Mouse (Mus musculus): Measurements from ENCODE around the gene Man1b1.

Man1b1 gene

DNA sequence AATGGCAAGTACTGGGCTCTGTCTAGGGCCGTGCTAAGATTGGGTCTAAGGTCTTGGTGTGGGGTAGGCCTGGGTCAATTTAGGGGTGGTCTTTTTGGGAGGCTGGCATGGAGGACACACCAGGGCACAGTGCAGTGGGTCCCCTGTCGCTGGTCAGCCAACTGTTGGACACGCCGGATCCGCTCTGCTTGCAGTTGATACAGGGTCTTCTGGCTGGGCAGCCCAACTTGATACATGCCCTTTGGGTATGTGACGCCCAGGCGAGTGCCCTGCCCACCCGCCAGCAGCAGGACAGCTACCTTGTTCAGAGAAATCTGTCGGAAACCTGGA, 32.6 kb downstream of the Man1b1 start:
- DNase-seq: no peak

DNA sequence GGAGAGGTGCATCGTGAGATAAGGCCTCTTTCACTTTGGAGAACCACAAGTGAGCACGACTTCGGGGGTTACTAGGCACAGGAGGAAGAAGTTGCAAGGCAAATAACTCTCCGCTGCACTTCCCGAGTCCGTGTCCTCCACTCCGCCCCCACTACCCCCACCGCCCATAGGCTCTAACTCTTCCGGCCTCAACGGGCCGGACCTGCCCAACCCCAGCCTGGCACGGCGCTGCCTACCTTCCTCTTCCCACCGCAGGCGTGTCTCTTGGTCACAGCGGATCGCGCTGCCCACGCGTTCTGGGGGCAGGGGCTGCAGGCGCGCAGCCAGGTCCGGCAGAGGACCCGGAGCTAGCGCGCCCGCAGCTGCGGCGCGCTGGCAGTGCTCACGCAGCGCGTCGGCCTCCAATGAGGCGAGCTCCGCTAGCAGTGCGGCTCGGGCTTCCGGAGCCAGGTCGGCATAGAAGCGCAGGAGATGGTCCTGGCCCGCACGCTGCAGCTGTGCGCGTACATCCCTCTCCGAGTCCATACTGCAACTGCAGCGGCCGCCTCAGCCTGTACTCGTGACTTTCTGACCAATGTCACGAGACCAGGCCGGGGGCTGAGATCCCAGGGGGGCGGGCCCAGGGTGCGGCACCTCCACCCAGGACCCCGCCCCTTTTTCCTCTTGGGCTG, 33.1 kb downstream of the Man1b1 start, which contains the start of gene Uap1l1:
Uap1l1 (minus strand) TSS at position 592 of the 671 bp plus-strand sequence.
- DNase-seq: peak; percentile 47

DNA sequence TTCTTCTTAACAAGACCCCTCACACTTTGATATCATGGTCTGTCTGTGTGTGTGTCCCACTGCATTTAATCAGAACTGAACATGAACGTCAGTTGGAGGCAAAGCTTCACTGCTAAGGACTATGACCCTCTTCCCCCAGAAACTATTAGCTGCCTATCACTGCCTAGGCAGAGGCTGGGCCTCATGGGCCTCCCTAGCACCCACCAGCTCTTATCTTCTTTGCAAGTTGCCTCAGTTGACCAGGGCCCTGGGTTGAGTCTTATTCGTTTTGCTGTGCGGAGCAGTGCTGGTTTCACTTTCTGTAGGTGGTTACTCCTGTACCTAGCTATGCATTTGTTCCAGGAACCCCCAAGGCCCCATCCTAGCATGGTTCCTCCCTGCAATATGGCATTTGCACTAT, 37.9 kb downstream of the Man1b1 start:
- DNase-seq: no peak

GRCm38 (mm10) chr2:25371764-25372643, 39.9 kb downstream of the Man1b1 start, which contains the start of gene Sapcd2:
TSS of gene Sapcd2 (plus strand) at chr2:25372321.
- DNase-seq: peak; percentile 82

DNA sequence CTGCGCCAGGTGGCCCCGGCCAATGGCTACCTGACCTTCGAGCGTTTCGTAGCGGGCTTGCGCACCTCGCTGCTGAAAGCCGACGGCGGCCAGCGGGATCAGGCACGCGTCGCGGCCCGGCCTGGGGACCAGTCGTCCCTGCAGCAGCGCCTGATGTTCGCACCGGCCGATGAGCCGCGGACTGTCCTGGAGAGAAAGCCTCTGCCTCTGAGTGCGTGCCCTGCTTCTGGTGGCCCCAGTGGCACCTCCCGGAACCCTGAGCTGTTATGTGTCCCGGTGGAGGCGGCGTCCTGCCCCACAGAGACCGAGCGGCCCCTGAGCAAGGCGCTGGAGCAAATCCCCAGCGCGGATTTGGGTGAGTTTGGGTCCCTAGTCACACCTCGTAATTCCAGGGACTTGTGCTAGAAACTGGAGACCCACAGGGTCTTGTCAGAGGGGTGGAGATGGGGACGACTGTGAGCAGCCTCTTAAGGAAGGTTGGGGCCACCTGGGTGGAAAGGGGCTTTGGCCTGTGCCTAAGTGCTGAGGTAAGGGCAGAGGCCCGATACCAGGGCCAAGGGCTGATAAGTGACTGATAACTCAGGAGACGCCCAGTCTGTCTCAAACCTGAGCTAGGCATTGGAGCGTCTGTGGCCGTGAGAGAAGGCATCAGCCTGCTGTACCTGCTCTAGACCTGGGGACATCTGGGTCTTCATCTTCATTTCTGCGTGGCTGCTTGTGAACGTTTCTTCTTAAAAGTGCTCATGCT, 40.7 kb downstream of the Man1b1 start:
- DNase-seq: no peak

- DNase-seq: no peak
Observed at GRCm38 (mm10) chr2:25373431-25373830, 41.3 kb downstream of the Man1b1 start.

DNA sequence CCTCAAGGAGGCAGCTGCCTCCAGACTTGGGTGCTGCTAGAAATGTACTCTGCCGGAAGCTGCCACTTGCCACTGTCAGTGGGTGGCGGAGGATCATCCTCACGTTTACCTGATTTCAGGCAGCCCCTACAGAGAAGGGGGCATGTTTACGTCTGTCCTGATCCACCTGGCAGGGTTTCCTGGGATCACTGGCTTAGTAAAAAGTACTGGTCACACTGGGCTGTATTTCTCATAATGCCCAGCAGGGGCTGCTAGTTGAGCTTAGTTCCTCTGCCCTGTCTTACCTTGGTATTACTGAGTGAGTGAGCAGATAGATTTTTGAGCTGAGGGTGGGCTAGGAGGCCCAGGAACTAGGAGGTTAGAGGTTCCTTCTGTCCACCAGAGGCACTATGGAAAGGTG, 44.5 kb downstream of the Man1b1 start:
- DNase-seq: no peak

DNA sequence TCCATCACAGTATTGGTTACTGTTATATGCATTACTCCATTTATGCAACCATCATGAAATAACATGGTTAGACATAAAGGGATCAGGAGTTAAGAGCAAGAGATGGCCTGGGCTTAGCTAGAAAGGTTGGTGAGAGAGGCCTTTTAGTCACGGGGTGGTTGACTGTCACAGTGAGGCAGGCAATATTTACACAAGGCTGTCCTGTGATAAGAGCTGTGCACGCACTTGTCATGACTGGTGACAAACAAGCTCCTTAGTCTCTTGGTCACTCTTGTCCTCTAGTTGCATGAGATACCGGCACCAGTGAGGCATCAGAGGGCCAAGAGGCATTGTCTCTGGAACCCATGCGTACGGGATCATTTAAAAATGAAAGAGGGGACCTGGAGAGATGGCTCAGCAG, 52.4 kb downstream of the Man1b1 start:
- DNase-seq: no peak

DNA sequence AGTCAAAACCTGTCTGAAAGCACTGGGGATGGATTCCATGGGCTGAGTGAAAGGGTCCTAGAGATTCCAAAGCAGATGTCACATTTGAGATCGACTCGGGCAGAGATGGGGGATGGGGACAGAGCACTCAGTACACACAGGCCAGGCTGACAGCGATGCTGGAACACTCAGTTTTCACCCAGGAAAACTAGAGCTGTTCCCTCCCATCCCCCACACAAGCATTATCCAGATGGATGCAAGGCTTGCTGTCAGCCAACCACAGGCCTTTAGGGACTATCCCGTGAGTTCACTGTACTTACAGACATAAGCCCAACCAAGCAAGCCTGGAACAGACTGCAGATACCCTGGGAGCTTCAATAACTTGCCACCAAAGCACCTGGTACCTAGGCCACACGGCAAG, 59.1 kb downstream of the Man1b1 start:
- DNase-seq: no peak

GRCm38 (mm10) chr2:25394281-25395221, 62.4 kb downstream of the Man1b1 start:
- no peak for DNase-seq

DNA sequence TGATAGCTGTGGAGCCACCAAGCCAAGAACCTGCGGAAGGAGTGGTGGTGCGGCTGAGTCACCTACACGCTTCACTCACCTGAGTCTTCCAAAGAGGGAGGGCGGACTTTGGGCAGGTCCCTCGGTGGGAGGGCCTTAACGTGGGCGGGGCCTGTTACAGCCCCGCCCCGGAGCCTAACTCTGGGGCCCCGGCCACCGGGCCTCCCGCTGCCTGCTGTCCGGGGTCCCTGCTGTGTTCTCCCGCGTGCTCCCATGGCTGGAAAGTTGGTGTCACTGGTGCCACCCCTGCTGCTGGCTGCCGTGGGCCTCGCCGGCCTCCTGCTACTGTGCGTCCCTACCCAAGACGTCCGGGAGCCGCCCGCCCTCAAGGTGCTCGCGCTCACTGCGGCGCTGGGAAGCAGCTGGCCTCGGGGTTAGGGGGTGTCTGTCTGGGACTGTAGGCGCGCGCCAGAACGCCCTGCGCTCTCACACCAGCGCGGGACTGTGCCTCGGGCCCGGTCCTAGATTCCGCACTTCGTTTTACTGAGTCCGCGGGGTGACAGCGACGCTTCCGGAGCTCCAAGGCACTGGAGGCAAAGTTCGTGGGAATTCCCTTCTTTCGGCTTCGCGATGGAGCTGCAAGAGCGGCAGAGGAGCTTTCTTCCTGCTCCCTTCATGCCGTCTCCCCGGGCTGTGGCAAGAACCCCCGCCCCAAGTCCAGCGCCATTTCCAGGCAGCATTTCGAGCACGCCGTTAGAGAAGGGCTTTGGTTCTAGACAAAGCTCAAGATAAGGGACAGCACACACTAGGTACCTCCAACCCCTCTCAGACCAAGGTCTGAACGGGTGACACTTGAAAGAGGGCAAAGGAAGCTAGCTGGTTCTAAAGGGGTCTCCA, 63.8 kb downstream of the Man1b1 start, which contains the start of gene Entpd2:
Entpd2 (plus strand) TSS at position 154 of the 876 bp plus-strand sequence.
- no peak for DNase-seq

- no peak for DNase-seq
Observed at GRCm38 (mm10) chr2:25396597-25396983, 64.5 kb downstream of the Man1b1 start.

DNA sequence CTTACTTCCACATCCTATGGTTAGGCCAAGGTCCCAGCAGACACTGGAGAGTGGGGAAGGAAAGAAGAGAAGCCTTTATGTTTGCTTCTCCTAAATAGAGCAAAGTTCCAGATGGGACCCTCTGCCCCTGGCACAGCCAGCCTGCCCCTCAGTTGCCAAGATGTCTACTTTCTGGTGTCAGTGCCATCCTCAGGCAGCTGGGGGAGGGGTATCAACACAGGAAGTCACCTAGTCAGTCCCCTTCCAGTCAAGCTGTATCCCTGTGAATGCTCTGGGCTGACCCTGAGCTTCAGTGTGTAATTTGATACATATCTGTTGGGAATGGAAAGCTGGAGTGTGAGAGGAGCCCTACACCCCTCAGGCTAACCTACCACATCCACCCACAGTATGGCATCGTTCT, 64.9 kb downstream of the Man1b1 start:
- DNase-seq: no peak

DNA sequence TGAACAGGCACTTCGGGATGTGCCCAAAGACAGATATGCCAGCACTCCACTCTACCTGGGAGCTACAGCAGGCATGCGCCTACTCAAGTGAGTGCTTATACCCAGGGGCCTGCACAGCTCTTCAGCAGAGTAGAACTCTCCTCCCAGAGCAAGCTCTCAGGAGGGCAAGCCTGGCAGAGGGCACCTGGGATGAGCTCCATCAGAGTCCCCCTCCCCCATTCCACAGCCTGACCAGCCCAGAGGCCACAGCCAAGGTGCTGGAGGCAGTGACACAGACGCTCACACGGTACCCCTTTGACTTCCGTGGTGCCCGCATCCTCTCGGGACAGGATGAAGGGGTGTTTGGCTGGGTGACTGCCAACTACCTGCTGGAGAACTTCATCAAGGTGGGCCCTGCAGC, 65.9 kb downstream of the Man1b1 start:
- DNase-seq: no peak

DNA sequence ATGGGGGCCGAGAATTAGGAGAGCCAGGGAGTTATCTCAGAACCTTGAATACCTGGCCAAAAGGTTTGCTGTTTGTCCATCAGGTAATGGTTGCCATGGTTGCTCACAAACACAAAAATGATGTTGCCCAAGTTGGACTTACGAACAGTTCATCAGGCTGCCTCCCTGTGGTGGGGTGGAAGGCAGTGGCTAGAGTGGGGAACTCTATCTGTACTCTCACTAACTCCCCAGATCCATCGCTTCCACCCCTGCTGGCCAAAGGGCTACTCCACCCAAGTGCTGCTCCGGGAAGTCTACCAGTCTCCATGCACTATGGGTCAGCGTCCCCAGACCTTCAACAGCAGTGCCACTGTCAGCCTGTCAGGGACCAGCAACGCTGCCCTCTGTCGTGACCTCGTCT, 66.9 kb downstream of the Man1b1 start, which contains the start of gene Npdc1:
Npdc1 (plus strand) TSS at position 301 of the 400 bp plus-strand sequence.
- no peak for DNase-seq

- no peak for DNase-seq
Observed at GRCm38 (mm10) chr2:25400291-25400690, 68.2 kb downstream of the Man1b1 start.

DNA sequence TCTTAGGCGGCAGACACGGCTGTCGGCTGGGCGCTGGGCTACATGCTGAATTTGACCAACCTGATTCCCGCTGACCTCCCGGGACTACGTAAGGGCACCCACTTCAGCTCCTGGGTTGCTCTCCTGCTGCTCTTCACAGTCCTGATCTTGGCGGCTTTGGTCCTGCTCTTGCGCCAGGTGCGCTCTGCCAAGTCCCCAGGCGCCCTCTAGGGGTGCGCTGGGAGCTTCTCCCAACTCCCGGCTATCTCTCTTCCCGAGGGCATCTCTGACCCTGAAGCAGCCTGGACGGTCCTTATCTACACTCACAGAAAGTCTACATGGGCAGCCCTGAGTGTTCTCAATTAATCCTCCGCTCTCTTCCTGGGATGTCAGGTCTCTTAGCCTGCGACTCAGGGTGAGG, 68.6 kb downstream of the Man1b1 start:
- peak; percentile 40 for DNase-seq
